In genomic region chr17:47009898-47010721, GRCm38 (mm10) we compare ENCODE assay signal across 8 mouse cellular contexts. TPM values are rescaled to one million over a fixed set of nuclear protein-coding genes. Genes with fewer than 3 reads are reported as not detected.
DNase-seq lines count a peak whose midpoint lies in the region; ATAC-seq lines count a peak whose summit lies in the region.

Gene Ubr2, minus strand, starts transcription at chr17:47010556.

- peak within 1 kb of the TSS; percentile 86 for H3K4me2 ChIP-seq in intestine, embryonic 14.5 days (ENCODE audit: low read length)

- intact Hi-C loops in left cerebral cortex, postnatal 14 days (cut with DNase I), result no loop called here

- peaks cover 10% of the 10 kb centered on the region for H3K4me1 ChIP-seq in intestine, embryonic 14.5 days (replicated peaks; ENCODE audit: control insufficient read depth, insufficient read depth, low read length)

- peak within 1 kb of the TSS; percentile 96 for H3K27ac ChIP-seq in intestine, embryonic 14.5 days (ENCODE audit: low read depth)

- WGBS in intestine, embryonic 14.5 days, result under 1% methylated on average over 77 of the region's 77 CpGs

- H3K4me3 ChIP-seq in intestine, embryonic 14.5 days (ENCODE audit: low read depth, low read length), result peak within 1 kb of the TSS; percentile 96

- DNase-seq in adrenal gland, adult 18-20 months (ENCODE audit: low spot score in 2 of 2), result peak; percentile 88 to 96
- DNase-seq in embryo, embryonic 11 days, result peak; percentile 96
- peak; percentile 96 for DNase-seq in gastrocnemius, postnatal 25 days
- DNase-seq in intestine, embryonic 14.5 days (ENCODE audit: low spot score), result peak; percentile 92
- peak; percentile 91 to 93 for DNase-seq in left cerebral cortex, postnatal 14 days (ENCODE audit: low spot score in 2 of 2)
- DNase-seq in mesoderm, embryonic 11.5 days (ENCODE audit: low read depth, low spot score), result peak; percentile 96
- peak; percentile 89 to 94 for DNase-seq in right cerebral cortex, postnatal 36 days (ENCODE audit: low spot score in 2 of 2)
- peak; percentile 95 for DNase-seq in yolk sac, embryonic 10.5 days (ENCODE audit: low spot score)

- H3K27me3 ChIP-seq in intestine, embryonic 14.5 days (replicated peaks; ENCODE audit: control insufficient read depth, insufficient read depth, low read length), result no peaks in the 10 kb centered on the region

- no peaks in the 10 kb centered on the region for H3K9me3 ChIP-seq in intestine, embryonic 14.5 days (ENCODE audit: control insufficient read depth, low read length)

- peaks cover 13% of the 10 kb centered on the region for H3K36me3 ChIP-seq in intestine, embryonic 14.5 days (ENCODE audit: control insufficient read depth, insufficient read depth, low read length)

- peak; percentile 93 for ATAC-seq in intestine, embryonic 14.5 days (replicated peaks; ENCODE audit: low FRiP score, low TSS enrichment, low read depth)

- H3K9ac ChIP-seq in intestine, embryonic 14.5 days (ENCODE audit: low read length), result peak within 1 kb of the TSS; percentile 91

RNA-seq across cellular contexts. Expression of gene Ubr2, which starts in this region (rescaled TPM):
- 10 to 100 TPM; 62.1 to 87.8 TPM for total RNA-seq in adrenal gland, adult 18-20 months (2021)
- 10 to 100 TPM; 44.6 to 46.0 TPM for total RNA-seq in gastrocnemius, postnatal 25 days (2021)
- polyA plus RNA-seq in intestine, embryonic 14.5 days (2014; fragmentation: Nextera tagmentation; extraction: Ambion mirVana), result 21.3 and 23.8 TPM in 2 replicates
- total RNA-seq in left cerebral cortex, postnatal 14 days (2021), result 10 to 100 TPM; 50.5 to 53.5 TPM

Comparison
In these comparisons a context has a peak if more than half of its experiments do, and no peak if none do; other contexts are left out.
1. Peak in every context shown above with its lines: DNase-seq, ATAC-seq, H3K4me3 ChIP-seq and H3K27ac ChIP-seq.